Mouse (Mus musculus) lung, adult 2 months (tissue): ENCODE measurements at regions not wholly inside any gene's neighbourhood (a gene's known extent, or its start where the extent isn't known, plus 50 kb on each side); places are given as distances from the start of the nearest gene placed in this dataset.

Experiments used
- DNase-seq: peaks from one replicate; pipeline ENCODE4 v3.0.0; 2022
- H3K4me1 ChIP-seq: fragments of 200-500 bp; 2 replicates; pipeline ENCODE4 v1.6.1; 2011; ENCODE audit warnings: low read length; ENCODE audit not compliant: control insufficient read depth, insufficient read depth
- H3K4me3 ChIP-seq: fragments of 200-500 bp; replicated peaks from 2 replicates; pipeline ENCODE3; 2011; ENCODE audit warnings: low read depth, mild to moderate bottlenecking, control low read depth, low read length; ENCODE audit errors: extremely low read depth
- CTCF ChIP-seq: fragments of 200-500 bp; IDR thresholded peaks from 2 replicates; pipeline ENCODE4 v1.5.1; 2011; ENCODE audit warnings: mild to moderate bottlenecking, low read length, control low read depth; ENCODE audit not compliant: insufficient read depth
- POLR2A ChIP-seq: fragments of 200-500 bp; IDR thresholded peaks from 2 replicates; pipeline ENCODE4 v1.6.1; 2011; ENCODE audit warnings: low read depth, mild to moderate bottlenecking, control low read depth, low read length, borderline replicate concordance; ENCODE audit errors: extremely low read depth
- WGBS: fragments of 180-500 bp; shearing (Covaris S2); methylation state at CpG from one replicate; pipeline ENCODE4 v1.1.7; 2018; 5-methylcytosine and 5-hydroxymethylcytosine counted together

- peaks cover 8% of the 10 kb centered on the region for H3K4me1 ChIP-seq
- DNase-seq, result no peak
- no peak for TF ChIP-seq POLR2A
- TF ChIP-seq CTCF, result no peak
- no peak overlapping the region for H3K4me3 ChIP-seq
- 38% methylated on average over 5 of the region's 5 CpGs for WGBS
These were observed 121.9 kb upstream of the Serp2 start for GRCm38 (mm10) chr14:76678512-76679134.

- Histone ChIP-seq H3K4me3 (no peak overlapping the region), H3K4me1 (peaks cover 15% of the 10 kb centered on the region)
- no peak for DNase-seq
- WGBS, result 67% methylated on average over 8 of the region's 8 CpGs
- TF ChIP-seq CTCF (no peak), POLR2A (no peak)
These were observed 118.3 kb upstream of the Serp2 start for GRCm38 (mm10) chr14:76674949-76675348.

GRCm38 (mm10) chr14:76673671-76674331, 117.1 kb upstream of the Serp2 start:
- 23% methylated on average over 11 of the region's 11 CpGs for WGBS
- DNase-seq, result no peak
- no peak overlapping the region for H3K4me3 ChIP-seq
- TF ChIP-seq CTCF (no peak), POLR2A (no peak)
- H3K4me1 ChIP-seq, result peaks cover 15% of the 10 kb centered on the region

- WGBS, result 72% methylated on average over 6 of the region's 6 CpGs
- Histone ChIP-seq H3K4me3 (no peak overlapping the region), H3K4me1 (peaks cover 15% of the 10 kb centered on the region)
- TF ChIP-seq POLR2A (no peak), CTCF (no peak)
- DNase-seq, result no peak
These were observed 116.2 kb upstream of the Serp2 start for GRCm38 (mm10) chr14:76672899-76673298.

- DNase-seq, result no peak
- H3K4me3 ChIP-seq, result no peak overlapping the region
- peaks cover 15% of the 10 kb centered on the region for H3K4me1 ChIP-seq
- 89% methylated on average over 2 of the region's 2 CpGs for WGBS
- no peak for TF ChIP-seq POLR2A
- no peak for TF ChIP-seq CTCF
These were observed 115.8 kb upstream of the Serp2 start for GRCm38 (mm10) chr14:76672442-76672841.

GRCm38 (mm10) chr14:76671023-76671422, 114.3 kb upstream of the Serp2 start:
- 35% methylated on average over 4 of the region's 4 CpGs for WGBS
- DNase-seq, result no peak
- no peak overlapping the region for H3K4me3 ChIP-seq
- peaks cover 15% of the 10 kb centered on the region for H3K4me1 ChIP-seq
- no peak for TF ChIP-seq CTCF
- TF ChIP-seq POLR2A, result no peak

- Histone ChIP-seq H3K4me3 (no peak overlapping the region), H3K4me1 (peaks cover 8% of the 10 kb centered on the region; the same call in 1 of the 2 replicates)
- DNase-seq, result no peak
- TF ChIP-seq POLR2A, result no peak
- TF ChIP-seq CTCF, result no peak
- 44% methylated on average over 12 of the region's 12 CpGs for WGBS
These were observed 109.2 kb upstream of the Serp2 start for GRCm38 (mm10) chr14:76665754-76666371.

GRCm38 (mm10) chr14:76664586-76665508, 108.2 kb upstream of the Serp2 start:
- DNase-seq, result no peak
- 0 out of 2 replicates have a peak, but pooled peaks cover 3% of the 10 kb centered on the region for H3K4me1 ChIP-seq
- H3K4me3 ChIP-seq, result no peak overlapping the region
- 48% methylated on average over 11 of the region's 11 CpGs for WGBS
- no peak for TF ChIP-seq CTCF
- TF ChIP-seq POLR2A, result no peak

GRCm38 (mm10) chr14:76663816-76664215, 107.1 kb upstream of the Serp2 start:
- no peak for DNase-seq
- H3K4me1 ChIP-seq, result 0 out of 2 replicates have a peak, but pooled peaks cover 6% of the 10 kb centered on the region
- TF ChIP-seq POLR2A (no peak), CTCF (no peak)
- 93% methylated on average over 2 of the region's 2 CpGs for WGBS
- no peak overlapping the region for H3K4me3 ChIP-seq

- Histone ChIP-seq H3K4me1 (peaks cover 14% of the 10 kb centered on the region), H3K4me3 (no peak overlapping the region)
- WGBS, result 64% methylated on average over 7 of the region's 7 CpGs
- DNase-seq, result no peak
- TF ChIP-seq CTCF, result no peak
- no peak for TF ChIP-seq POLR2A
These were observed 106.2 kb upstream of the Serp2 start for GRCm38 (mm10) chr14:76662871-76663270.
